Mouse (Mus musculus) gastrocnemius, adult 2 months (tissue): ENCODE measurements around the gene Zbtb25. TPM values are rescaled to one million over a fixed set of nuclear protein-coding genes. Genes with fewer than 3 reads are reported as not detected.
A peak's percentile ranks its signal among the peaks of the same experiment; 100 is the strongest.

Experiments
- DNase-seq: peaks from one replicate; pipeline ENCODE4 v3.0.0; 2022
- H3K27ac ChIP-seq: fragments of 200-600 bp; 2 replicates; pipeline ENCODE4 v1.8.1; 2022; ENCODE audit warnings: mild to moderate bottlenecking
- H3K4me3 ChIP-seq: fragments of 200-600 bp; 2 replicates; pipeline ENCODE4 v1.8.1; 2022; ENCODE audit warnings: mild to moderate bottlenecking, moderate library complexity
- CTCF ChIP-seq: fragments of 200-600 bp; IDR thresholded peaks from 2 replicates; pipeline ENCODE4 v1.8.1; 2022; ENCODE audit warnings: antibody characterized with exemption, mild to moderate bottlenecking, moderate library complexity
- intact Hi-C: fragments of 180-260 bp; cut with DNase I; formaldehyde crosslinking; loops from one replicate; pipeline ENCODE4 v1.15.1; 2025
- total RNA-seq, 2 experiments: library from RNA; stranded (reverse); gene quantifications; 2 replicates each; pipeline ENCODE4 v1.2.3; 2021

Gene Zbtb25
- total RNA-seq, 2 experiments from 2014 or later, result 6.5 to 7.2 TPM

DNA sequence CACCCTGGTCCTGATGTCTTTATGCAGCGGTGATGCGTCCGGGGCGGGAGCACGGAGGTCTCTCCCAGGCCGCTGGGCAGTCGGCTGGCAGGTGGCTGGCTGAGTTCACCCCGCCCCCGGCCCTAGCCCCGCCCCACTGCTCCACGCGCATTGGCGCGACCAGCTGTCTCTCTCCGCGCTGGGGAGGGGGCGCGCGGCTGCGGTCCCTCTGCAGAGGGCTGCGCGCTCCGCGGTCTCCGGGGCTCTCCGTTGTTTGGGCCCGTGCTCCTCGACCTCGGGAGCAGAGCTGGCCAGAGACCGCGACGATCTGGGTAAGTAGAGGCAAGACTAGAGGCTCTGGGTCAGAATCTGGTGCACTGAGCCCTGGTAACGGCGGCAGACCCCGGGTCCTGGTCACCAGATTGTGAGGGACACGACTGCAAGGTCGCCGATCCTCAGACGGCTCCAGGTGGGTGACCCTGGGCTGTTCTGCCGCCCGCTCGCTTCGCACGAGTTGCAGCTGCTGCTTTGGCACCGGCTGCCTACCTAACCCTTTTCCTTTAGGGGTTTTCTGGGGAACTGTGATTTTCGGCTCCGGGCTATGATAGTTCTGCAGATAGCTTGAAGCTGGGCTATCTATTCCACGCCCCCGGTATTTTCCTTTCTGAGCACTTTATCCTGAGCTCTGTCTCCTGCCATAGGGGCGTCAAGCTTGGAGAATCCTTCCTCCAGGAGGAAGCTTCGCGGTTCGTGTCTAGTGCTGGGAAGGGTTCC is 44.5 kb downstream of the Zbtb25 start, which contains the start of gene Akap5:
TSS of gene Akap5 (plus strand) at position 213 of the 753 bp plus-strand sequence.
- 0 out of 2 replicates have a peak within 1 kb of the TSS, but pooled peaks have one; percentile 24 for H3K27ac ChIP-seq
- intact Hi-C loops, result no loop called here
- peak within 1 kb of the TSS; percentile 83 for H3K4me3 ChIP-seq
- no peak for TF ChIP-seq CTCF
- peak; percentile 70 for DNase-seq

DNA sequence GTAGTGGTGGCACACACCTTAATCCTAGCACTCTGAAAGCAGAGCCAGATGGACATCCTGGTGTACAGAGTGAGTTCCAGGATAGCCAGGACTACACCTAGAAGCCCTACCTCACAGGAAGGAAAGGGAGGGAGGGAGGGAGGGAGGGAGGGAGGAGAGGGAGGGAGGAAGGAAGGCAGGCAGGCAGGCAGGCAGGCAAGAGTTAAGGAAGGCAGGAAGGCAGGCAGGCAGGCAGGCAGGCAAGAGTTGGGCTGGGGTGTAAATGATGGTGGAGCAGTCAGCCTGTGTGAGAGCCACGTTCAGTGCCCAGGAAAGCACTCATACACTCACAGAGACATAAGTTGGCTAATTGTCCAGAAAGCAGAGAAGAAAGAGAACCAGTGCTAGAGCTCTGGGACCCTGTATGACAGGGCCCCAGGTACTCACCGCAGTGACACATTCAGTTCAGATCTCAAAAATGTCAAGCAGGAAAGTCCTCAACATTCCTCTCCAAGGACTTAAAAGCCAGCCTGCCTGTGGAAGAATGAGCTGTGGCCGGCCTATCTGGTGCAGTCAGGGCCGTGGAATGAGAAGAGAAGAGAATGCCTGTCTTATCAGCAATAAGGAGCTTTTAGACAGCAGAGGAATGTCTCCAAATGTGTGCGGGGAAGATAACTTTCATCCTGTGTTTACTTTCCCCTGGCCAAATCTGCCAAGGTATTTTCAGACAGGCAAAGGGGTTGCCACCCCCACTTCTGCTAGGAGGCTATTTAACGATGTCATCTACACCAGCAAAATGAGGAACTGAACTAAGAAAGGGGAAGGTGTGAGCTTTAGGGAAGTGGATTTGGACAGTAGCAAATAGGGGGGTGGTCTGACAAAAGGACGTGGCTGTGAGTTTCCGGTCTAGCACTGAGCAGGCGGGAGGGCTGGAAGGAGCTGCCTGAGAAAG is 50.9 kb downstream of the Zbtb25 start:
- intact Hi-C loops, result no loop called here
- H3K27ac ChIP-seq, result no peak overlapping the region; the same call in 1 of the 2 replicates
- no peak for DNase-seq
- TF ChIP-seq CTCF, result no peak
- no peak overlapping the region for H3K4me3 ChIP-seq

DNA sequence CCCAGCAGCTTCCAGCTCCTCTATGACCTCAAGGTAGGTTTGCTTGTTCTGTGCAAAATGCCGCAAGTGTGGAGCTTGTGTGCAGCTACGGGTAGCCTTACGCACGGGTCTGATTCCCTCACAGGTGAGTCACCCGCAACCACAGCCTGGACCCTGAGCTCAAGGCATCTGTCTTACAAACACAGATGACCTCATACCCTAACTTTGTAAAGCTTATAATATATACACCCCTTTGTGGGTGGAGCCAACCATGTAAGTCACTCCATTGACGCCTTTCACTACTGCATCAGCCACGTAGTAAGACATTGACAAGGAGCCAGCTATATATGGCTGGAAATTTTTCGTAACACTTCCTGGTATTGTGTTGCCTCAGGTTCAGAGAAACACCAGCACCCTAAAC is 57.5 kb downstream of the Zbtb25 start:
- DNase-seq, result no peak
- H3K4me3 ChIP-seq, result no peak overlapping the region
- TF ChIP-seq CTCF, result no peak
- intact Hi-C loops, result no loop called here
- H3K27ac ChIP-seq, result no peak overlapping the region

DNA sequence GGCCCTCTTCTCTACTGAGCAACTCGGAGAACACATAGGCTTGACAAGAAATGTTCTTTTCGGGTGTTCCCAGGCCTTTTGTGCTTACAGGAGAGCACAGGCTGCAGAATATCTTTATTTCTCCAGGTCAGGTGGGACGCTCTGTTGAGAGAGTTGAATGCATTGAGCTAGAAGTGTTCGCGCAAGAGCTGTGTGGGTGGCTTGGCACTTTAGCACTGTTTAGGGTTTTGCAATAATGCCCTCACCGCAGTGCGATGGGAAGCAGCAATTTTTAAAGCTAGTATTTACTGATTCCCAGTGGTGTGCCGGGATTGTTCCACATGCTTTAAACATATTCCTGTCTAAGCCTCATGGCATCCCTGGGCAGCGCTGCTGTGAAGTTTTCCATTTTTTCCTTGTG is 58.2 kb downstream of the Zbtb25 start:
- H3K4me3 ChIP-seq, result no peak overlapping the region
- no peak for DNase-seq
- intact Hi-C loops, result no loop called here
- no peak overlapping the region for H3K27ac ChIP-seq
- no peak for TF ChIP-seq CTCF

DNA sequence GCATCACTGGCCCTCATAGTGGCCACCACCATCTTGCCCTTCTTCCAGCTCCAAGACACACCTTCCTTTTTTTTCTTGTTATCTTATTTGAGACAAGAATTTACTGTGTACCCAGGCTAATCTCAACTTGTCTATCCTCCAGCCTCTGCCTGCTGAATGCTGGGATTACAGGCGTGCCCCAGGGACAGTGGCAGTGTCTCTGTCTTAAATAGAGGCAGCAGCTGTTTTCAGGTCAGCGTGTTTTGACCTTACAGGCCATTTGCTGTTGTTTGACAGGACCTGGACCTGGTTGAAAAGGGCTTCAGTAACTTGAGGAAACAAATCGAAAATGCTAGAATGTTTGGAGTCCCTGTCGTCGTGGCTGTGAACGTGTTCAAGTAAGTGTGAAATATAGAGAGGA is 58.8 kb downstream of the Zbtb25 start:
- DNase-seq, result no peak
- intact Hi-C loops, result no loop called here
- no peak for TF ChIP-seq CTCF
- Histone ChIP-seq H3K4me3 (no peak overlapping the region), H3K27ac (no peak overlapping the region)

DNA sequence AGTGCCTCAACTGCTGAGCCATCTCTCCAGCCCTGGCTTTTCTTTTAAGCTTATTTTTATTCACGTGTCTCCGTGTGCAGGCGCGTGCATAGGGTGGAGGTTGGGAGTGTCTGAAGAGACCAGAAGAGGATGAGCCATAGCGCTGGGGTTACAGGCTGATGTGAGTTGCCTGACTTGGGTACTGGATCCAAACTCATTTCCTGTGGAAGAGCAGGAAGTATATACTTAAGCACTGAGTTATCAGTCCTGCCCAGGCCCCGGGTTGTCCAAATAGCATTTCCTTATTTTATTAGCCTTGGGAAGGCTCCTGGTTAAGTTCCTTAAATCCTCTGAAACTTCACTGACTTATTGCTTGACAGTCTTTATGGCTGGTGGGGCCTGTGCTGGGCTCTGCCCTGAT is 59.4 kb downstream of the Zbtb25 start:
- H3K4me3 ChIP-seq, result no peak overlapping the region
- no peak overlapping the region for H3K27ac ChIP-seq
- TF ChIP-seq CTCF, result no peak
- intact Hi-C loops, result no loop called here
- no peak for DNase-seq

DNA sequence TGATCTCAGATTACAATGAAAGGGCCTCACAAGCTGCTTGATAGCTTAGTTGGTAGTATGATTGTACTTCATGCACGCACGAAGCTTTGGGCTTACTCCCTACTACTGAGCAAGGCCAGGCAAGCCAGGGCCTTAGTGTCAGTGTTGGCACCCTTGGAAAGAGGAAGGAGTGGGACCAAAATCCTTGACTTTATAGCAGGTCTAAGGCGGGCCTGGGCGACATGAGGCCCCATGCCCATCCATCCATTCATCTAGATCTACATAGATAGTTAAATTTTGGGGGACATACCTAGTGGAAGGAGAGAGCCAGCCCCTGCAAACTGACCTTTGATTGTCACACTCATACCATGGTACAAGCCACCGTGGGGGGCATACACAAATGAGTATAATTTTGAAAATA is 61.0 kb downstream of the Zbtb25 start:
- Histone ChIP-seq H3K4me3 (no peak overlapping the region), H3K27ac (peak overlapping the region; percentile 66)
- TF ChIP-seq CTCF, result no peak
- intact Hi-C loops, result no loop called here
- no peak for DNase-seq

DNA sequence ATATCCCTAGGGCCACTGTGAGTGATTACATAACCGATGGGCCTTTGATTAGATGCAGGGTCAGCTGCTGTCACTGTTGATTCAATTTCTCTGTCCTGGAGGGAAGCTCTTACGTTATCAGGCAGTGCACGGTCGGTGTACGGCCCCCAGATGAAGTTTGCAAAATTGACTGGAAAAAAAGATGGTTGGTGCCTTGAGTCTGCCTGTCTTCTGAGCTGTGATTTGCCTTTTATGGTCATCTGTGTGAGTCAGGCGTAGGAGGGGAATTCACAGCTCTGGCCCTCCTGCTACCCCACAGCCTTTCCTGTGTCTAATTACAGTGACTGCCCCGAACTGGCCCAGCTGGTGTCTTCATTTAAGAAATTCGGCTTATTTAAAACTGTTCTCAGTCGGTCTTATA is 61.4 kb downstream of the Zbtb25 start:
- intact Hi-C loops, result no loop called here
- H3K27ac ChIP-seq, result peak overlapping the region; percentile 66
- TF ChIP-seq CTCF, result no peak
- no peak overlapping the region for H3K4me3 ChIP-seq
- DNase-seq, result no peak

DNA sequence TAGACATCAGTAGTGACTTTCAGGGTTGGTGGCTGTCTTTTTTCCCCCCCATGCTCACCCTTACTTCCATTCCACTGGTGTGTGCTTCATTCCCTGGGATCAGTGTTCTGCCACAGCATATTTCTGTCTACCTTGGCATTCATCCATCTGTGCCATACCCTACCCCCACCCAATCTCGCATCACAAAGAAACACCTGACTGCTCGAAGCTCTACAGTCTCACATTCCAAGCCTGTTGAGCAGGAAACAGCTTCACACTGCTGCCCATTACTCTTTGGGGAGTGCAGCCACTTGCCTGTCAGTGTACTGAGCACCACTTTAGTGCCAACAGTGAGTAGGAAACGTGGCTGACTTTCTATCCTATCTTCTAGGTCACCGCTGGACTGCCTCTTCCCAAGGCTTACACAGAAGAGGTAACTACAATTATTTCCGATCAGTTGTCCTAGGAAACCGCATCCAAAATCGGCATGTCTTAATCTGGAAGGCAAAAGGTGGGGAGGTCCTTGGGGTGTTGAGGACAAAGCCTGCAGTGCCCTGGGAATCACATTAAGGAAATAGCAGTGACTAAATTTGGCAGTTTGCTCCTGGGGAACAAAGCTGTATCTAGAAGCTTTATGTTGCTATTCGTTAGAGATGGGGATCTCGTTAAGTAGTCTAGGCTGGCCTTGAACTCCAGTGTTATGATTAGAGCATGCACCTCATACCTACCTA is 62.4 kb downstream of the Zbtb25 start:
- TF ChIP-seq CTCF, result no peak
- no peak for DNase-seq
- intact Hi-C loops, result no loop called here
- no peak overlapping the region for H3K4me3 ChIP-seq
- peak overlapping the region; percentile 66 for H3K27ac ChIP-seq

DNA sequence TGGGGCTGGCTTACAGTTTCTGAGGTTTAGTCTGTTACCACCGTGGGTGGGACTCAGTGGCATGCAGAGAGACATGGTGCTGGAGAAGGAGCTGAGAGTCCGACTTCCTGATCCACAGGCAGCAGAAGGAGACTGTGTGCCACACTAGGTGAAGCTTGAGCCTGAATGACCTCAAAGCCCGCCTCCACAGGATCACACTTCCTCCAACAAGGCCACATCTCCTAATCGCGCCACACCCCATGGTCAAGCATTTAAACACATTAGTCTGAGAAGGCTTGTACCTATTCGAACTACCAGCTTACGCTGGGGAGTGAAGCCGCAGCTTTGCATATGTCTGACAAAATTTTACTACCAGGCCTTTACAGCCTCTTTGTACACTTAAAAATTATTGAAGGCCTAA is 64.3 kb downstream of the Zbtb25 start:
- Histone ChIP-seq H3K4me3 (no peak overlapping the region), H3K27ac (peak overlapping the region; percentile 24; the same call in 1 of the 2 replicates)
- intact Hi-C loops, result no loop called here
- no peak for DNase-seq
- no peak for TF ChIP-seq CTCF

DNA sequence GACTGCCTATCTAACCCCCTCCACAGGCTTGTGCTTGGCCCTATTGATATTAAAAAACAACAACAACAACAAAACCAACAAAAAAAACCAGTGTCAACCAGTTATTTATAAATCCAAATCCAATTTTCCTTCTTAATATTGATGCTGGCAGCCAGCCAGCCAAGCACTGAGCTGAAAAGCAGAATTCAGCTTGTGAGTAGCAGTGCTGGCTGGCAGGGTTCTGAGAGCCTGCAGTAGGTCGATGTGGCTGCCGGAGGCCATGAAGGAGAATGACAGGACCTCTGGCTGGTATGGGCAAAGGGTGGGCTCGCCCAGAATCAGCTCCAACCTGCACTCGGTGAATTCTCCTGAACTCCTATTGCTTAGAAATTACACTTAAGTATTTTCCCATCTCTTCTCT is 65.2 kb downstream of the Zbtb25 start:
- Histone ChIP-seq H3K4me3 (no peak overlapping the region), H3K27ac (peak overlapping the region; percentile 20; the same call in 1 of the 2 replicates)
- DNase-seq, result peak; percentile 30
- intact Hi-C loops, result no loop called here
- no peak for TF ChIP-seq CTCF

DNA sequence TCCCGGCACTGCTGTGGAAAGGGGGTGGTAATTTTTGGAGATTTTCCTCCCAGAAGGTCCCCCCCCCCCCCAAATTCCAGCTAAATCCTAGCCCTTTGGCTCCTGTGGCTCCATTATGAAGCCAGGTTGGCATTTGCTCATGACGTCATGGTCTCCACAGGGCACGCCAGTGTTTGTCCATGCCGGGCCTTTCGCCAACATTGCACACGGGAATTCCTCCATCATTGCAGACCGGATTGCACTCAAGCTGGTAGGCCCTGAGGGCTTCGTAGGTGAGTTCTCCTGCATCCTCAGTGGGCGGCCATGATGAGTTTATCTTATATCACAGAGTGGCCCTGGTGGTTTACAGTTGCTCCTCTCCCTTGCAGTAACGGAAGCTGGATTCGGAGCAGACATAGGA is 65.9 kb downstream of the Zbtb25 start:
- intact Hi-C loops, result no loop called here
- Histone ChIP-seq H3K27ac (no peak overlapping the region), H3K4me3 (no peak overlapping the region)
- DNase-seq, result no peak
- no peak for TF ChIP-seq CTCF
